Mouse (Mus musculus): Measurements from ENCODE around the gene Asb15. TPM values are rescaled to one million over a fixed set of nuclear protein-coding genes. Genes with fewer than 3 reads are reported as not detected.

The Asb15 gene
- total and polyA plus RNA-seq, 3 experiments: 31.0 to 69.9 (median 61.4) TPM

- TF ChIP-seq EP300 (IDR thresholded peaks at IDR 0.05; ENCODE audit: insufficient read depth, low read depth, low read length) (no peak), CTCF (IDR thresholded peaks at IDR 0.05) (no peak), POLR2A (IDR thresholded peaks at IDR 0.05; ENCODE audit: insufficient read depth, low read depth, low read length) (peak; percentile 68)
- Histone ChIP-seq H3K36me3 (ENCODE audit: control insufficient read depth, insufficient read depth, low read length) (peaks cover 17% of the 10 kb centered on the region), H3K79me2 (replicated peaks; ENCODE audit: control insufficient read depth, insufficient read depth, low read length) (no peaks in the 10 kb centered on the region), H3K9ac (ENCODE audit: low read depth, low read length) (peak overlapping the region; percentile 75), H3K27ac (peak overlapping the region; percentile 97), H3K4me3 (peak overlapping the region; percentile 42), H3K27me3 (ENCODE audit: control insufficient read depth, insufficient read depth, low read length) (no peaks in the 10 kb centered on the region), H3K4me1 (ENCODE audit: control insufficient read depth, insufficient read depth, low read length) (peaks cover 8% of the 10 kb centered on the region)
- no peak for DNase-seq
- intact Hi-C loops (cut with DNase I): loop anchor here (5.0 kb wide), 1 partner anchor 57 kb away; no protein-coding TSS in a partner anchor
- WGBS: 48% methylated on average over 6 of the region's 6 CpGs
Measured at GRCm38 (mm10) chr6:24599179-24599578, 71.2 kb downstream of the Asb15 start.

GRCm38 (mm10) chr6:24599639-24600038 is 71.7 kb downstream of the Asb15 start:
- Histone ChIP-seq H3K79me2 (replicated peaks; ENCODE audit: control insufficient read depth, insufficient read depth, low read length) (no peaks in the 10 kb centered on the region), H3K9ac (ENCODE audit: low read depth, low read length) (peak overlapping the region; percentile 85), H3K4me1 (ENCODE audit: control insufficient read depth, insufficient read depth, low read length) (peaks cover 8% of the 10 kb centered on the region), H3K36me3 (ENCODE audit: control insufficient read depth, insufficient read depth, low read length) (peaks cover 21% of the 10 kb centered on the region), H3K27ac (peak overlapping the region; percentile 97), H3K4me3 (peak overlapping the region; percentile 42), H3K27me3 (ENCODE audit: control insufficient read depth, insufficient read depth, low read length) (no peaks in the 10 kb centered on the region)
- TF ChIP-seq POLR2A (IDR thresholded peaks at IDR 0.05; ENCODE audit: insufficient read depth, low read depth, low read length) (peak; percentile 68), CTCF (IDR thresholded peaks at IDR 0.05) (no peak), EP300 (IDR thresholded peaks at IDR 0.05; ENCODE audit: insufficient read depth, low read depth, low read length) (peak; percentile 56; the same call in 1 of the 2 replicates)
- intact Hi-C loops (cut with DNase I): loop anchor here (5.0 kb wide), 2 partner anchors 32 to 57 kb away; no protein-coding TSS in a partner anchor
- 53% methylated on average over 5 of the region's 5 CpGs for WGBS
- DNase-seq: no peak

- intact Hi-C loops (cut with DNase I): loop anchor here (5.0 kb wide), 1 partner anchor 33 kb away; no protein-coding TSS in a partner anchor
- no peak for DNase-seq
- Histone ChIP-seq H3K9ac (ENCODE audit: low read depth, low read length) (peak overlapping the region; percentile 85), H3K27me3 (ENCODE audit: control insufficient read depth, insufficient read depth, low read length) (no peaks in the 10 kb centered on the region), H3K36me3 (ENCODE audit: control insufficient read depth, insufficient read depth, low read length) (peaks cover 24% of the 10 kb centered on the region), H3K4me3 (peak overlapping the region; percentile 42), H3K27ac (peak overlapping the region; percentile 97), H3K79me2 (replicated peaks; ENCODE audit: control insufficient read depth, insufficient read depth, low read length) (no peaks in the 10 kb centered on the region), H3K4me1 (ENCODE audit: control insufficient read depth, insufficient read depth, low read length) (peaks cover 8% of the 10 kb centered on the region)
- TF ChIP-seq CTCF (IDR thresholded peaks at IDR 0.05) (no peak), POLR2A (IDR thresholded peaks at IDR 0.05; ENCODE audit: insufficient read depth, low read depth, low read length) (no peak; the same call in 1 of the 2 replicates), EP300 (IDR thresholded peaks at IDR 0.05; ENCODE audit: insufficient read depth, low read depth, low read length) (0 out of 2 replicates have a peak, but pooled peaks have one; percentile 2)
- 56% methylated on average over 6 of the region's 6 CpGs for WGBS
Measured at GRCm38 (mm10) chr6:24600134-24600533, 72.2 kb downstream of the Asb15 start.

GRCm38 (mm10) chr6:24600726-24601125 is 72.8 kb downstream of the Asb15 start:
- H3K79me2 ChIP-seq (replicated peaks; ENCODE audit: control insufficient read depth, insufficient read depth, low read length): no peaks in the 10 kb centered on the region
- no peak for TF ChIP-seq CTCF (IDR thresholded peaks at IDR 0.05)
- TF ChIP-seq POLR2A (IDR thresholded peaks at IDR 0.05; ENCODE audit: insufficient read depth, low read depth, low read length): no peak; the same call in 1 of the 2 replicates
- TF ChIP-seq EP300 (IDR thresholded peaks at IDR 0.05; ENCODE audit: insufficient read depth, low read depth, low read length): 0 out of 2 replicates have a peak, but pooled peaks have one; percentile 15
- DNase-seq: no peak
- peak overlapping the region; percentile 85 for H3K9ac ChIP-seq (ENCODE audit: low read depth, low read length)
- H3K36me3 ChIP-seq (ENCODE audit: control insufficient read depth, insufficient read depth, low read length): peaks cover 28% of the 10 kb centered on the region
- intact Hi-C loops (cut with DNase I): loop anchor here (5.0 kb wide), 1 partner anchor 33 kb away; no protein-coding TSS in a partner anchor
- peak overlapping the region; percentile 97 for H3K27ac ChIP-seq
- peaks cover 8% of the 10 kb centered on the region for H3K4me1 ChIP-seq (ENCODE audit: control insufficient read depth, insufficient read depth, low read length)
- H3K27me3 ChIP-seq (ENCODE audit: control insufficient read depth, insufficient read depth, low read length): no peaks in the 10 kb centered on the region
- peak overlapping the region; percentile 42 for H3K4me3 ChIP-seq
- WGBS: 53% methylated on average over 4 of the region's 4 CpGs

GRCm38 (mm10) chr6:24601668-24602067 is 73.7 kb downstream of the Asb15 start:
- Histone ChIP-seq H3K9ac (ENCODE audit: low read depth, low read length) (peak overlapping the region; percentile 65), H3K27ac (peak overlapping the region; percentile 97), H3K36me3 (ENCODE audit: control insufficient read depth, insufficient read depth, low read length) (peaks cover 33% of the 10 kb centered on the region), H3K4me3 (peak overlapping the region; percentile 7; the same call in 1 of the 2 replicates), H3K27me3 (ENCODE audit: control insufficient read depth, insufficient read depth, low read length) (no peaks in the 10 kb centered on the region), H3K4me1 (ENCODE audit: control insufficient read depth, insufficient read depth, low read length) (peaks cover 8% of the 10 kb centered on the region), H3K79me2 (replicated peaks; ENCODE audit: control insufficient read depth, insufficient read depth, low read length) (no peaks in the 10 kb centered on the region)
- no peak for DNase-seq
- intact Hi-C loops (cut with DNase I): loop anchor here (5.0 kb wide), 1 partner anchor 34 kb away; no protein-coding TSS in a partner anchor
- TF ChIP-seq POLR2A (IDR thresholded peaks at IDR 0.05; ENCODE audit: insufficient read depth, low read depth, low read length) (peak; percentile 67), CTCF (IDR thresholded peaks at IDR 0.05) (no peak), EP300 (IDR thresholded peaks at IDR 0.05; ENCODE audit: insufficient read depth, low read depth, low read length) (peak; percentile 90)
- 23% methylated on average over 1 of the region's 1 CpGs for WGBS

- Histone ChIP-seq H3K4me1 (ENCODE audit: control insufficient read depth, insufficient read depth, low read length) (peaks cover 8% of the 10 kb centered on the region), H3K27ac (peak overlapping the region; percentile 56), H3K4me3 (peak overlapping the region; percentile 7; the same call in 1 of the 2 replicates), H3K79me2 (replicated peaks; ENCODE audit: control insufficient read depth, insufficient read depth, low read length) (no peaks in the 10 kb centered on the region), H3K36me3 (ENCODE audit: control insufficient read depth, insufficient read depth, low read length) (peaks cover 33% of the 10 kb centered on the region), H3K27me3 (ENCODE audit: control insufficient read depth, insufficient read depth, low read length) (no peaks in the 10 kb centered on the region), H3K9ac (ENCODE audit: low read depth, low read length) (peak overlapping the region; percentile 59)
- 41% methylated on average over 3 of the region's 3 CpGs for WGBS
- TF ChIP-seq POLR2A (IDR thresholded peaks at IDR 0.05; ENCODE audit: insufficient read depth, low read depth, low read length): no peak
- TF ChIP-seq EP300 (IDR thresholded peaks at IDR 0.05; ENCODE audit: insufficient read depth, low read depth, low read length): peak; percentile 51; the same call in 1 of the 2 replicates
- DNase-seq: no peak
- intact Hi-C loops (cut with DNase I): loop anchor here (5.0 kb wide), 1 partner anchor 35 kb away; no protein-coding TSS in a partner anchor
Measured at GRCm38 (mm10) chr6:24602351-24602750, 74.4 kb downstream of the Asb15 start.
